Mouse (Mus musculus) bone marrow macrophage, adult 2 months (primary cell): ENCODE data around the gene Slc30a2.

Experiments
- CTCF ChIP-seq: IDR thresholded peaks from 2 replicates; pipeline ENCODE4 v1.5.1; 2012; ENCODE audit warnings: low read depth, mild to moderate bottlenecking, low read length, moderate library complexity
- POLR2A ChIP-seq: IDR thresholded peaks from 2 replicates; pipeline ENCODE4 v1.6.1; 2012; ENCODE audit warnings: mild to moderate bottlenecking, low read depth, low read length, borderline replicate concordance

- TF ChIP-seq POLR2A (no peak), CTCF (no peak)
These were observed 32.3 kb upstream of the Slc30a2 start for GRCm38 (mm10) chr4:134310656-134311055.
